Mouse (Mus musculus) kidney, adult 2 months (tissue): Measurements from ENCODE around the gene Trim15. TPM values are rescaled to one million over a fixed set of nuclear protein-coding genes. Genes with fewer than 3 reads are reported as not detected.
"Not testable (repeated sequence)": the region's sequence is repeated elsewhere in the genome, so short reads cannot be mapped to it uniquely, and the experiment has no call there.

Source experiments
- DNase-seq: peaks from one replicate; pipeline ENCODE4 v3.0.0; 2021
- H3K27ac ChIP-seq: fragments of 200-500 bp; 2 replicates; pipeline ENCODE4 v1.5.1; 2012; ENCODE audit warnings: low read depth, low read length, control low read depth, inconsistent platforms; ENCODE audit not compliant: insufficient read depth
- H3K27me3 ChIP-seq: fragments of 200-500 bp; replicated peaks from 2 replicates; pipeline ENCODE4 v1.6.1; 2012; ENCODE audit warnings: mild to moderate bottlenecking, moderate library complexity, low read length, inconsistent platforms; ENCODE audit not compliant: control insufficient read depth, insufficient read depth
- H3K36me3 ChIP-seq: fragments of 200-500 bp; 2 replicates; pipeline ENCODE4 v1.6.1; 2012; ENCODE audit warnings: mild to moderate bottlenecking, moderate library complexity, low read length, inconsistent platforms; ENCODE audit not compliant: control insufficient read depth, insufficient read depth
- H3K4me1 ChIP-seq: fragments of 200-500 bp; 2 replicates; pipeline ENCODE4 v1.6.1; 2011; ENCODE audit warnings: low read length; ENCODE audit not compliant: control insufficient read depth, insufficient read depth
- H3K4me3 ChIP-seq: fragments of 200-500 bp; 2 replicates; pipeline ENCODE4 v1.5.1; 2011; ENCODE audit warnings: mild to moderate bottlenecking, low read depth, low read length, control low read depth; ENCODE audit not compliant: insufficient read depth
- CTCF ChIP-seq: fragments of 200-500 bp; conservative IDR thresholded peaks from 2 replicates; pipeline ENCODE4 v1.5.1; 2011; ENCODE audit warnings: low read depth, mild to moderate bottlenecking, control low read depth, low read length, moderate library complexity, mixed read lengths; ENCODE audit not compliant: insufficient read depth, insufficient read length
- POLR2A ChIP-seq: fragments of 200-500 bp; IDR thresholded peaks from one replicate; pipeline ENCODE4 v1.6.1; 2011; ENCODE audit warnings: low read depth, low read length, control low read depth
- WGBS: fragments of 180-500 bp; shearing (Covaris S2); methylation state at CpG from one replicate; pipeline ENCODE4 v1.1.7; 2018; 5-methylcytosine and 5-hydroxymethylcytosine counted together
- polyA plus RNA-seq: library from polyadenylated mRNA; depleted of rRNA; stranded (reverse); fragments of >200 nt; gene quantifications from 2 replicates; pipeline ENCODE4 v1.2.3, GENCODE M21; 2012

The Trim15 gene
- polyA plus RNA-seq, 1 experiment = 0.22 TPM

- Histone ChIP-seq H3K27me3 (no peaks in the 10 kb centered on the region), H3K4me1 (no peaks in the 10 kb centered on the region), H3K4me3 (no peak overlapping the region), H3K27ac (no peak overlapping the region), H3K36me3 (no peaks in the 10 kb centered on the region)
- peak; percentile 33 for DNase-seq
- 6% methylated on average over 2 of the region's 2 CpGs for WGBS
- TF ChIP-seq POLR2A (no peak), CTCF (peak; percentile 74)
Observed at GRCm38 (mm10) chr17:36892362-36892761, 25.4 kb upstream of the Trim15 start.

- not testable (repeated sequence) for H3K27me3 ChIP-seq, H3K4me3 ChIP-seq, H3K36me3 ChIP-seq, DNase-seq, H3K27ac ChIP-seq, H3K4me1 ChIP-seq
- WGBS = 81% methylated on average over 1 of the region's 1 CpGs
Observed at GRCm38 (mm10) chr17:36891496-36891895, 24.5 kb upstream of the Trim15 start.

GRCm38 (mm10) chr17:36890073-36890903, 23.3 kb upstream of the Trim15 start, which contains the start of gene Trim40:
Gene Trim40, minus strand, starts transcription at chr17:36890123.
- Histone ChIP-seq H3K27ac (no peak within 1 kb of the TSS), H3K27me3 (no peaks in the 10 kb centered on the region), H3K36me3 (no peaks in the 10 kb centered on the region), H3K4me1 (no peaks in the 10 kb centered on the region), H3K4me3 (no peak within 1 kb of the TSS)
- no peak for TF ChIP-seq POLR2A
- TF ChIP-seq CTCF = no peak
- no peak for DNase-seq
- 76% methylated on average over 5 of the region's 5 CpGs for WGBS

GRCm38 (mm10) chr17:36885132-36885790, 18.3 kb upstream of the Trim15 start:
- Histone ChIP-seq H3K36me3 (no peaks in the 10 kb centered on the region), H3K27ac (no peak overlapping the region), H3K27me3 (no peaks in the 10 kb centered on the region), H3K4me1 (no peaks in the 10 kb centered on the region), H3K4me3 (no peak overlapping the region)
- no peak for DNase-seq
- TF ChIP-seq POLR2A = no peak
- TF ChIP-seq CTCF = no peak
- WGBS = 86% methylated on average over 12 of the region's 12 CpGs

GRCm38 (mm10) chr17:36883350-36883749, 16.3 kb upstream of the Trim15 start:
- no peak for DNase-seq
- Histone ChIP-seq H3K36me3 (no peaks in the 10 kb centered on the region), H3K4me3 (no peak overlapping the region), H3K27ac (no peak overlapping the region), H3K4me1 (no peaks in the 10 kb centered on the region), H3K27me3 (no peaks in the 10 kb centered on the region)
- WGBS = 69% methylated on average over 2 of the region's 2 CpGs
- TF ChIP-seq CTCF (no peak), POLR2A (no peak)

- Histone ChIP-seq H3K4me3 (no peak overlapping the region), H3K27me3 (no peaks in the 10 kb centered on the region), H3K36me3 (no peaks in the 10 kb centered on the region), H3K4me1 (no peaks in the 10 kb centered on the region), H3K27ac (no peak overlapping the region)
- WGBS = 42% methylated on average over 4 of the region's 4 CpGs
- no peak for DNase-seq
- TF ChIP-seq POLR2A (no peak), CTCF (no peak)
Observed at GRCm38 (mm10) chr17:36874636-36875035, 7.6 kb upstream of the Trim15 start.
